Mouse (Mus musculus): Measurements from ENCODE around the gene Cops7b.

DNA sequence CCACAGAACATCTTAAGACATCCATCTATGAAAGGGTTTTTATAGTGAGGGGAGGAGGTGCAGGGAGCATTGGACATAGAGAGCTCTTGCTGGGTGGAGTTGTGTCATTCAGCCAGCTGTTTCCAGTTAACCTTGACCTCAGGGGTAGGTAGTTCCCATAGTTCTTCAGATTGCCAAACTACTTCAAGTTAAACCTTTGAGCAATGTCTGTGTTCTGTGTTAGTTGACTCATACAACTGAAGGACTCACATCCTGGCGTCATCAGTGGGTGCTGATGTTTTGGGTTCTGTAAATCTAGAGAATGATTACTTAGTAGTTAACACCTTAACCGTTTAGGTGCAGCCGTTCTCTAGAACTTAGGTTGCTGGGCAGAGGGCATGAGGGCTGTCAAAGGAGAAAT, 45.6 kb downstream of the Cops7b start:
- no peak for TF ChIP-seq CTCF (IDR thresholded peaks at IDR 0.05; ENCODE audit: control insufficient read depth, insufficient read depth, insufficient replicate concordance, low read depth, low read length)
- no peak for TF ChIP-seq POLR2A (IDR thresholded peaks at IDR 0.05; ENCODE audit: control insufficient read depth, low read depth, low read length)

Data from testis, adult 2 months (tissue).